Mouse (Mus musculus) urinary bladder, postnatal 36 days (tissue): ENCODE measurements around the gene Ano4.
"Not testable (repeated sequence)": the region's sequence is repeated elsewhere in the genome, so short reads cannot be mapped to it uniquely, and the experiment has no call there.

Source experiments
- DNase-seq, 2 experiments: peaks; one replicate each; pipeline ENCODE4 v3.0.0; 2022; ENCODE audit warnings: low spot score in 2 of 2, mixed read lengths in 1 of 2

Ano4 gene

DNA sequence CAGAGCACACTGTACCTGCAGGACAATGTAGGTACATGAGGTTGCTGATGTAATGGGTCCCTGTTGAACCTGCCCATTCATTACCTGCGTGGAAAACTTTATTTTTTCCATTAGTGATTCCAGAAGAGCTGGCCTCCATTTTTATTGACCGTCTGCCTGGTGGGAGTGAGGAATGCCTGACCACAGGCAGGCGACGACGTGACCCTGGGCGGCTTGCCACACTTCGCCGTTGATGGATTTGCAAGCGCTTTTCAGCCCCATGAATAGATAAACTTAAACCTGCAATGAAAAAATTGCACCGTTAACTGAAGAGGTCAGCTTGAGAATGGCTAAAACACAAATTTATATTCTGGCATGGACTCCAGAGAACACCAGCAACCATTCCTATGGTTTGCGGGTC lies 195.4 kb downstream of the Ano4 start:
- DNase-seq: no peak

DNA sequence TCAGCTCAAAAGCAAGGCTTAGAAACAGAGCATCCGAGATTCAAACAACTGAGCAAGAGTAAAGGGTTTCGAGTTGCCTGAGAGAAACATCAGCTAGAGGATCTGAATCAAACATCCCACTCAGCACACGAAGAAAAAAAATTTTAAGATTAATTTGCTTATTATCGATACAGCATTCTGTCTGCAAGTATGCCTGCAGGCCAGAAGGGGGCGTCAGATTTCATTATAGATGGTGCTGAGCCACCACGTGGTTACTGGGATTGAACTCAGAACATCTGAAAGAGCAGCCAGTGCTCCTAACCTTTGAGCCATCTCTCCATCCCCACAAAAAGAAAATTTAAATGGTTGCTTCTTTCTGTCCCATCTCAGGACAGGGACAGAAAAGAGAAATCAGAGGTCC lies 223.2 kb downstream of the Ano4 start:
- no peak for DNase-seq

DNA sequence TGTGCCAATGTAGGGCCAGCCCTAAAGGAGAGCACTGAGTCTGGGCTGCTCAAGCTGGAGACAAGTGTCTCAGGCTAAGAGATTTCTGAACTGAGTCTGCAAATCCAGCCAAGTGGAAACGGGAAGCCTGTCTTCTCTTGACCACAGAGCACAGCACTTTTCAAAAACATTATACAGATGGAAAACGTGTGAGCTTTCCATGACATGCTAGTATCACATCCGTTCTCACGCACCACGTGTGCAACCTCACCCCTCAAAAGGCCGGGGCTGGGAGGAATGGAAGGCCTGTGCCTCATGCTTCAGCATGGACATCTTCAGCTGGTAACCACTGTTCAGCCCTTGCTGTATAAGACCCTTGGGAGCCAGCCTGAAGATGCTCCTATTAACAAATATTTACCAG lies 230.2 kb downstream of the Ano4 start:
- no peak for DNase-seq

DNA sequence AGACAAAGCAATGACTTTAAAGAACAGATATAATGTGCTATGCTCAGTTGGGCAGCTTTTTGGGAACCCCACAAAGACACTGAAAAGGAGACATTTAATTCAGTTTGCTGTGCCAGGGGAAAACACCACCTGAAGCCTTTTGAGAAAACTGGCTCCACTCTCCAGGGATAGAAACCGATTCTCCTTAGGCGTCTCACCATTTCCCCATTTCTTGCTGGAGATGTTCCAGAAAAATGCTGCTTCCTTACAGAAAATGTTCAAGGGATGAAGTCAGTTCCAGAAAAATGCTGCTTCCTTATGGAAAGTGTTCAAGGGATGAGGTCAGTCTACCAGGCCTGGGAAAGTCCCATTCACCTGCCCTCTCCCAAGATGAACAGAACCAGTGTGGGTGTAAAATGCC lies 233.1 kb downstream of the Ano4 start:
- DNase-seq: no peak

DNA sequence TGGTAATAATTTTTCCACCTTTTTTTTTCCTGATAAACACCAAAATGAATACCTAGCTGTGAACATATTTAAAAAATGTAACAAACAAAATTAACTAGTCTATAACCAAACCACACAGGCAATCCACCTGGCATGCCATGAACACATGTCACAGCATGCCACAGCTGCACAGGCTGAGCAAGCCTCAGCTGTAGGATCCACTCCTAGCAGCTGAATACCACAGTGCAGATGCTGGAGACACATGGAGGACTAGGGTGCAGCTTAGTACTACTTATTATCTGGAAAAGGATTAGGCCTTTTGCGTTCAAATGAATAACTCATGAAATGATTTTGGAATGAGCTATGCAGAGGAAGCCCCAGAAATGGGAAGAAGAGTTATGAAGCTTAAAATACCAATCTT lies 233.6 kb downstream of the Ano4 start:
- DNase-seq: no peak

DNA sequence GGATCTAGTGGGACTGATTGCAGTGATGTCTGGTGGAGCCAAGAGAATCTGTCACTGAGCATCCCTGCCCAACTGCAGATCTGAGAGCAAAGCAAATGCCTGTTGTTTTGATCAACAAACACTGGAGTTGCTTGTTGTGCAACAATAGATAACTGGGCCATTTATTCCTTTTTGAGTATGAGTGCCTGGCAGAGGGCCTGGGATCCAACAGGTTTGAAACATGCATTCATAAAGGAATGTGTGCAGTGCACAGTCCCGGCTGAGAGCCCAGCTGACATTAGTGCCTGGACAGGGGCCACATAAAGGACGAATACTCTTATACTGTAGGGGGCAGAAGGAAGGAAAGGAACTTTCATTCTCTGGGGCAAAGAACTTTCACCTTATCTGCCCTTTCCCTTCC lies 241.0 kb downstream of the Ano4 start:
- DNase-seq: no peak

DNA sequence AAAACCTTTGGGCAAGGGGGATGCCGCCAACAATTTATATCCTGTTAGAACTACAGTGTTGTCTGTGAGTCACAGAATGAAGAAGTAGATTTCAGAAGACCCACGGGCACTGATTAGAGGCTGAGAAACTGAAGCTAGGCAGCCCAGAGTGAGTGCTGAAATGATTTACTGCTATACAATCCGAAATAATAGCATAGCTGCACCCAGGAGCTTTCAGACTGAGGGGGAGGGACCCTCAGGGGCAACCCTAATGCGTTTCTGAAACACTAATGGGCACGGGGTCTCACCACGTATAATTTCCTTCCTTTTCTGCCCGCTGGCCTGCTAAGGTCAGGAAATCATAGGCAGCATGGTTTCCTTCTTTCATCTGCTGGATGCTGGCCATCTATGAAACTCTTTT lies 242.5 kb downstream of the Ano4 start:
- no peak for DNase-seq

DNA sequence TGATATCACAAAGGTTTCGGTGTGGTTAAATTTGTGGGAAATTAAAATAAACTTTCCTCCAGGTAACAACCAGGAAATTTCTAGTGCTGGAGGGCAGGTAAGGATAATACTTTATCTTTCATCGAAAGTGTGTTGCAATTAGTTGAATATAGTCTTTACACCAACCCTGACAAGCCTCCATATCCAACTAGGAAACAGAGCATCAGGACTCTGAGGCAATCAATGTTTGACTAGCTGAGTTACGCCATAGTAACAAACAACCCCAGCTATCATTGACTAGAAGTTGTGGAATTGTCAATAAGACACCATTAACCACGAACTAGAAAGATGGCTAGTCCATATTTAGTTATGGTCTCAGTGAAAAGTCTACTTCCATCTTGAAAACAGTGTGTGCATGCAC lies 246.4 kb downstream of the Ano4 start:
- DNase-seq: no peak

DNA sequence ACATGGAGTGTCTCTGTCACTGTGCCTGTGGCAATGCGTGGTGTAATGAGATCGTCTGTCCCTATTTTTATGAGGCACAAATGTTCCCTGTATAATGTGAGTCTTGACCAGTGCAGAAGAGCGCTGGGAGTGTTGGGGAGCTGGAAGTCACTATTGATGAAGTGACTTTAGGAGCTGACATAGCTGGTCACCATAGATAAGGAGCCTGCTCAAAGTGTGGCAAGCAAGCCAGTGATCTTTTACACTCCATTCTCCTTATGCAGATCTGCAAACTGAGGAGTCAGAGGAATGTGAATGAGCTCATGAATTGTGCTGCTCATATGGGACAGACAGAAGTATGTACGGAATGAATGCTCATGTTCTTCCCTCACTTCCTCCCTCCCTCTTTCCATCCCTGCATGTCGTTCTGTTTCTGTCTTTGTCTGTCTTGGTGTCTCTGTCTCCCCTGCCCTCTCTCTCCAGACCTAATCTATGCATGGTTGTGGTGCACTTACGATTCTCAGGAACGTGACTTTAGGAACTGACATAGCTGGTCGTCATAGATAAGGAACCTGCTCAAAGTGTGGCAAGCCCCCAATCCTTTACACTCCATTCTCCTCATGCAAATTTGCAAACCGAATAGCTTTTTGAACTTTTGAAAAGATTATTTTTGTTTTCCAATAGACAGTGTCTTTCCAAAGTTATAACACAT lies 252.1 kb downstream of the Ano4 start:
- DNase-seq: no peak

DNA sequence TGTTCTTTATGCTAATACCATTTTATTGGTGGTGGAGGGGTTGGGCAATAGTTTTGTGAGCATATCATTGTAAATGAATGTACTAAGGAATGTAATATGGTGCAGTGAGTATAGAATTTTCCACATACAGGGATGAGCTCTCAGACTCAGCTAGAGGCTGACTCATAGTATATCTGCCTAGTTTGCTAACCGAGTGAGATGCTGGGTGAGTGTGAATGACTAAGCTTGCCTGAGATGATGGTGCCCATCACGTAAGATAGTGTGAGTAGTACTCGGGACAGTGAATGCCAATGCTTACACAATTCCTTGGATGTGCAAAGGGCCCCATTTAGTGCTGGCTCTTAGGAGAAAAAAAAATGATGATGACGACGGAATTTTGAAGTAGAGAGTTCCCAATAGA lies 267.1 kb downstream of the Ano4 start:
- DNase-seq: no peak

DNA sequence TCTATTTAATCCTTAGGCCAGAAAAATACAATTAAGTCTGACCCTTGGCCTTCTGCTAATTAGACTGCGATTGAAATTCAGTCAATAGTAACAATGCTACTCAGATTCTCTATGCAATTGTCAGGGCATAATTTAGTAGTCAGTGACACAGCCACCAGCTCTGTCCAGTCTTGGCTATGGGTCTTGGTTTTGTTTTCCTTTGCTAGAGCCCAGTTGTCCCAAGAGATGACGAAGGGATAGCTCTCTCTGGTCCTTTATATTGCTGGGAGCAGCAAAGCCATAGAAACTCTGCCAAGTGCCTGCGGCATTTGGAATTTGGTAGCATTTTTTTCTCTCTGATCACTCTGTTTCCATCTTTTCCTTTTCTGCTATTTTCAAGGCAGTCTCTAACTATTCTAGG lies 288.7 kb downstream of the Ano4 start:
- no peak for DNase-seq

DNA sequence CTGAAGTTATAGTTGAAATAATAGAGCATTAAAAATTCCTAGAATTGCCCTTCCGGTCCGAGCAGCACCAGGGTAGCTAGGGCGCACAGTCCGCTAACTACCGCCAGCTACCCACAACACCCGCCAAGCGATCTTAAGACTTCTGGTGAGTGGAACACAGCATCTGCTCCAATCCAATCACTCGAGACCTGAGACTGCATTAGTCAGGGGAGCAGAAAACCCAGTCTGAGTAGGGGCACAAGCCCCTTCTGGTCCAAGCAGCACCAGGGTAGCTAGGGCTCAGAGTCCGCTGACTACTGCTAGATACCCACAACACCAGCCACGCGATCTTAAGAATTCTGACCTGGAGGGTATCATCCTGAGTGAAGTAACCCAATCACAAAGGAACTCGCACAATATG lies 299.6 kb downstream of the Ano4 start:
- DNase-seq: not testable (repeated sequence)

DNA sequence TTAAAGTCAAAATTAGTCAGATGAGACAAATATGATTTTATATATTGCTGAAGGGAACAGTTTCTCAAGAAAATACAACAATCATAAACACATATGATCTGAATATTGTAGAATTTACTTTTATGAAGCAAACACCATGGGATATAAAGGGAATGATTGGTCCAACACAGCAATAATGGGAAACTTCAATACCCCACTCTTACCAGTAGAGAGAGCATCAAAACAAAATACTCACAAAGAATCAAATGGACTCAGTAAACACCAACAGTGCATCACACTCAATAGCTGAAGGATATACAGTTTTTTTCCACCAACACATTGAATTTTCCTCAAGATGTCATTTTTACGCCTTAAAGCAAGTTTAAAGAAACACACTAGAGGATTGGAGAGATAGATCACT lies 300.4 kb downstream of the Ano4 start:
- DNase-seq: no peak

DNA sequence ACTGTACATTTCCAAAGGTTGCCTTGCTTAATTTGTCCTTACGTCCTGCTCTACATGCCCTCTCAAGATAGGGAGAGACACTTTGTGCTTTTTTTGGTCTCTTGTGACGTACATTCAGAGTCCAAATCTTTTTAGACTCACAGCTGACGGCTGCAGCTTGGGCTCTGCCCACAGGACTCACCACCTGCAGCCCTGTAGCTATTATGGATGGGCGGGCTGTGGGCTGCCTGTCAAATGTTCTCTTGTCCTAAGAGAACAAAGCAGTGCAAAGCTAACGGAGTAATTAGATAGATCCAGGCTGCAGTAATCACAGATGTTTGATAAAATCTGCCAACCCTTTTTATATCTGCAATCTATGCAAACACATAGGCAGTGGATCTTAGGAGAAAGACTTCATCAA lies 325.6 kb downstream of the Ano4 start:
- no peak for DNase-seq

DNA sequence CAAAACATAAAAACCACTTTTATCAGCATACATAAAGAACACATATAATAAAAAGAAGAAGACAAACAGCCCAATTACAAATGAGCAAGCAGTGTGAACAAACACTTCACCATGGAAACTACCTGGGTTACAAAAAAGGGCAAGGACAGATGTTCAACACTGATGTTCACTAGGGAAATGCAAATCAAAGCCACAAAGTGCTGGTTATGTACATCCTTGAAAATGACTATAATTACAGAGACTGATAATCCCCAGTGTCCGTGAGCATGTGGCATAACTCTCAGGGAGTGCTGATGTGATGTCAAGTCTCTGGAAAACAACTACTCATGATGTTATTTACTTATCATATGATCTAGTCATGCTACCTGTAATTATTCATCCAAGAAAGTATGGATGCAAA lies 336.3 kb downstream of the Ano4 start:
- DNase-seq: no peak

DNA sequence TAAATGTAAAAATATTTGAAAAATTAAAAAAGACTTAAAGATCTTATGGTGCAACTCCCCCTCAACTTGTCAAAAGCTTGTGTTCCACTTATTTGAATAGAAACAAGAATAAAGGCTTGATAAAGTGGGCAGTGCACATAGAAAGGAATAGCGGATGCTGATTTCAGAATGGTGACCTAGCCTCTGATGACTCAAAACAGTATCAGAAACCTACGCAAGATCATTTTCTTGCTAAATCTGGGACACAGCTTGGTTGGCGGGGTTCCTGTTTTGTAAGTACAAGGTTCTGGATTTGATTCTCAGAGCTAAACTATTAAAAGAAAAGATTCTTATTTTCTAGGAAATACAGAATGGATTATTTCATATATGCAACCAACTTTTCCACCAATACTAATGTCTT lies 340.0 kb downstream of the Ano4 start:
- no peak for DNase-seq

DNA sequence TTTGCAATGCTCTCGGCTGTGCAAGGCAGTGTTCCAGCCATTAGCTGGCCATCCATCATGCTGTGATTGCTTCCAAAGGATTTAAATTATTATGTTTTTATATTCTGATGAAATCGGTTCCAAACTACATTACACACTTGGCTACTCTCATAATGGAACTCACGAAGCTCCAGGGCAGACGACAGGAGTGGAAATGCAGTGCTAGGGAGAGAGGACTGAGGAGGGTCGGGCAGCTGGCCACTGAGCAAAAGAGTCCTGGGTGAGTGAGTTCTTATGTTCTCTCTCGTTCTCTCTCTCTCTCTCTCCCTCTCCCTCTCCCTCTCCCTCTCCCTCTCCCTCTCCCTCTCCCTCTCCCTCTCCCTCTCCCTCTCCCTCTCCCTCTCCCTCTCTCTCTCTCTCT lies 357.6 kb downstream of the Ano4 start:
- DNase-seq: no peak

DNA sequence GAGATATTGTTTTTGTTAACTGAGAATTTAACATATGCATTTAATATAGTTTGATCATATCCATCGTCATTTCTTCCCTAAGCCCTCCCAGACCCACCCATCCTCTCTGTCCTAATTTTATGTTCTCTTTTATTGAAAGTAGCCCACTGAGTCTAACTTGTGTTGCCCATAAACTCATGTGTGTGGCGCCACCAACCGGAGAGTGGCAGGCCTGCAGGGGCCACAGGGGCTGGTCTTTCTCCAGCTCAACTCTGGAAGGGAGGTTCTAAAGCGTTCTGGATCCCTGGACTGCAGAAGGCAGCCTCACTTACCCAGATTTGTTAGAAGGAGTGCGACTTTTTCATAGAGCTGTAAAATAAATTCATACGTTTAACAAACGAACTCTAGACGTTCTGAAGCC lies 361.1 kb downstream of the Ano4 start:
- peak; percentile 28 to 43 for DNase-seq

DNA sequence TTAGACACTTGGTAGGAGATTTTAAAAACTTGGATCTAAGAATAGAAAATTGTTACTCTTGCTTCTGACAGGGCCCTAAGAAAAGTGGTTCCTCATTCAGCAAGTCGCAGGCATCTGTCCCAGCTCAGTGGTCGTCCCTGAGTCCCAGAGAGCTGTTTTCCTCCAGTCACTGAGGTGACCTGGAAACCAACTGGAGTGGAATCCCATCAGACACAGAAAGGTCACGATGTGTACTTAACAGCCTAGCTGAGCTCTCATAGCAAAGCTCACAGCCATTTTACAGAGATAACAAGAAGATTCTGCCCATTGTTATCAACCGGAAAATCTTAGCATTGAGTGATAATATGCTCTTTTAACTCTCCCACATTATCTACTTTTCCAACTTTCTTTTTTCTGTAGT lies 365.1 kb downstream of the Ano4 start:
- DNase-seq: no peak

DNA sequence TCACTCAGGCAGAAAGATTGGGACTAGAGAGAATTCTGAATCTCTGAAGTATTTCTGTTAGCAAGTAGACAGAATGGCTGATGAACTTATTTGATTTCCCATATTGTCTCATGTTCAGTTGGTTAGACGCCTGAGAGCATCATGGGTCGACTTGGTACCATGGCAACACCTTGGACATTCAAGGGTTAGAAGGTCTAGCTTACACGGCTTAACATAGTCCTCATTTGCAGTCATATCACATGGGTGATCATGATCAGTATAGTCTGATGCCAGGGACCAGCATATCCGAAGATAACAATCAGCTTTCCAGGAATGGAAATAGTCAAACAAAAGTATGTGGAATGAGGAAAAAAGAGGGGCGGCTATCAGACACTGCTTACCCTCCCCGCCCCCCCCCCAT lies 365.6 kb downstream of the Ano4 start:
- no peak for DNase-seq

DNA sequence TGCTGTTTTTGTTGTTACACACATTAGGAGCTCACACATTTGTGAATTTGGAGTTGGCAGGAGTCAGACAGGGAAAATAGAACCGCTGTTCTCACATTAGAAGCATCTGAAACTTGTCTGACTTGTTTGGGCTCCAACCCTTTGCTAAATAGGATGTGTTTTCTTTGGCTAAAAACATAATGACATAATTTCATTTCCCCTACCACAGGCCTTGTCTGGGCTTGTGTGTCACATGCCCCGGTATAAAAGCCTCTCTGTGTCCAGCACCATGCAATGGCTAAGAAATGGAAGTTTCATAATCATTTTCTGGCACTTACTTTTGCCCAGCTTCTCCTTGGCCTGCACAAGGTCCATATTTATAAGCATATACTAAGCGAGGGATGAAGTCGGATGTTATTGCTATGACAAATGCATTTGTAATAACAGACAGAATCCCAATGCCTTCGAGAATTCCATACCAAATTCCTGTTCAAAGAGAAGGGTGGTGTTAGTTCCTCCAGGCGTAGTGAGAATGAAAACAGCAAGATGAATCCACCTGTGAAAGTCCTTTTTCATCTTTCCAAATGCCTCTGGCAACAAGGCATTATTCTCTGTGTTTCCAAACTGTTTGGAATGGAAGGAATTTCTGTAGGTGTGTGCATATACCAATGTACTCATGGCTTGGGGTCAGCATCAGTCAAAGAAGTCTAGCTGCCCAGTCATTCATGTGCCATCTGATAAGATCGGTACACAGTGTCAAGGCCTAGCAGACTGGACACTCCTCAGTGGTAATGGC lies 373.4 kb downstream of the Ano4 start:
- peak; percentile 9 to 23 for DNase-seq

DNA sequence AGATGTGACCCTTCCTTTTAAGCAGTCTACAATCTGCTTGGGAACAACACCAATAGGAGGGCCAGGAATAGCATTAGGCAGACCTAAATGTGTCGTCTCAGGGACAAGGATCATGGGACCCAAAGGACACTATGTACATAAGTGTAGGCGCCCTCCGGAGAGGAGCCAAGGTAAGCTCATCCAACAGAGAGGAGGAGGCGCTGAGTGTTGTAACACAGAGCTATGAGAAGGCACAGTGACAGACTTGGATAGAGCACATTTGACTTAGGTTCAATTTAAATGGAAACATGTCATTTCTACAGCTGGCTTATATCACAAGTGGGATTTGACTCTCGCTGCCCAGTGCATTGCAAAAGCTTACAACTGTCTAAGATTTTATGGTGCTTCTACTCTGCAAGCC lies 376.0 kb downstream of the Ano4 start:
- DNase-seq: no peak

DNA sequence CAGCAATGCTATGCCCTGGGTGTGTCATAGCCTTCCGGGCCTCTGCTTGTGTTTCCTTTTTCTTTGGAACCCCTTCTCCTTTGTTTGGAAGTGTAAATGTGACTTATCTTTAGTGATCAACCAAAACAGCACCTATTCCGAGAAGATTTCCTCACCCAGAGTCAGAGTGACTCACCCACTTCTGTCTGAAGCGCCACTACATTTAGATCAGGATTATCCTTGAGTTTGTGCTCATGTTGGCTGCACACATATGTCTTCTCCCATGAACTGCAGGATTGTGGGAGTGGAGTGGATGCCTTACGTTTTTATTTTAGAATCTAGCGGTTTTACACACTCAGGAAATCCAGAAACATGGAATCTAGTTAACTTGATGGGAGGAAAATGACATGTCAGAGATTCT lies 383.8 kb downstream of the Ano4 start:
- DNase-seq: no peak

DNA sequence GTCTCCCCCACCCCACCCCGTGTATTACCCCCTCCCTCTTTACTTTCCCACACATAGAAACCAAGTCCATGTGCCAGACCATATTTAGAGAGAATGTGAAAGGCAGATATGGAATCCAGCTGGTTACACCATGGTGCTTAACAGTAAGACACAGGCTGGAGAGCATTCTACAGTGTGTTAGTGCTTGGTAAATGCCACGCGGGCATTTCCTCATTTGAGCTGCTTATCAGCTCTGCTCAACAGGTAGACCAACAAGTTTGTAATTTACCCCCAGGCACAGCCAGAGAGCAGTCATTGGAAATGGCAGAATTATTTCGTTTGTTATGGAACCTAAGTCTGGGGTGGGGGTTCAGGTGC lies 394.3 kb downstream of the Ano4 start:
- no peak for DNase-seq
